Mouse (Mus musculus) CH12.LX (cell line): ENCODE results near the gene Il7r. TPM values are rescaled to one million over a fixed set of nuclear protein-coding genes. Genes with fewer than 3 reads are reported as not detected.

Experiments
- DNase-seq: peaks from one replicate; pipeline ENCODE4 v3.0.0-alpha.2; 2013; ENCODE audit errors: extremely low read depth
- H3K27ac ChIP-seq: 2 replicates; pipeline ENCODE4 v1.5.1; 2012; ENCODE audit warnings: low read depth, mild to moderate bottlenecking, control low read depth, moderate library complexity; ENCODE audit not compliant: insufficient read depth
- H3K27me3 ChIP-seq: replicated peaks from 2 replicates; pipeline ENCODE3; 2012; ENCODE audit warnings: inconsistent platforms
- H3K36me3 ChIP-seq, 2 experiments: replicated peaks in 1 of 2; 2 replicates each; pipeline versions ENCODE3 to v1.6.1; 2012; ENCODE audit warnings: inconsistent platforms in 1 of 2, low read length in 1 of 2, mild to moderate bottlenecking in 1 of 2, mixed read lengths in 1 of 2, moderate library complexity in 1 of 2; ENCODE audit not compliant: control insufficient read depth in 1 of 2, insufficient read depth in 1 of 2
- H3K4me1 ChIP-seq, 2 experiments: 2 replicates each; pipeline ENCODE4 v1.6.1; 2012; ENCODE audit warnings: inconsistent platforms in 1 of 2, moderate library complexity in 1 of 2; ENCODE audit not compliant: insufficient read depth in 2 of 2, control insufficient read depth in 1 of 2
- H3K4me2 ChIP-seq: 2 replicates; pipeline ENCODE4 v1.6.1; 2012; ENCODE audit warnings: low read depth, mild to moderate bottlenecking, control low read depth; ENCODE audit not compliant: poor library complexity, insufficient read depth, severe bottlenecking
- H3K4me3 ChIP-seq, 3 experiments: fragments of 150-350 bp in 1 of 3; sonication (generic) in 1 of 3; replicated peaks in 1 of 3; 2 replicates each; pipeline versions ENCODE3 to v1.5.1; 2011 to 2012; ENCODE audit warnings: low read depth in 2 of 3, low read length in 2 of 3, mild to moderate bottlenecking in 2 of 3, moderate library complexity in 2 of 3, control low read depth in 1 of 3, improper control_type of control experiment in 1 of 3, inconsistent platforms in 1 of 3, mixed read lengths in 1 of 3; ENCODE audit not compliant: poor library complexity in 1 of 3
- H3K79me2 ChIP-seq: replicated peaks from 2 replicates; pipeline ENCODE4 v1.6.1; 2012; ENCODE audit warnings: mild to moderate bottlenecking, moderate library complexity; ENCODE audit not compliant: control insufficient read depth, poor library complexity, insufficient read depth, severe bottlenecking; ENCODE audit errors: extremely low read depth
- H3K9ac ChIP-seq: 2 replicates; pipeline ENCODE4 v1.6.1; 2012; ENCODE audit warnings: low read depth, mild to moderate bottlenecking, control low read depth, moderate library complexity; ENCODE audit not compliant: insufficient read depth
- H3K9me3 ChIP-seq: replicated peaks from 2 replicates; pipeline ENCODE3; 2012; ENCODE audit warnings: low read length, inconsistent platforms, mixed read lengths
- CHD1 ChIP-seq: IDR thresholded peaks from 2 replicates; pipeline ENCODE4 v1.6.1; 2012; ENCODE audit warnings: low read depth, low read length, improper control_type of control experiment, inconsistent platforms
- CHD2 ChIP-seq: IDR thresholded peaks from 2 replicates; pipeline ENCODE4 v1.6.1; 2011; ENCODE audit warnings: low read length, improper control_type of control experiment
- CTCF ChIP-seq, 2 experiments: IDR thresholded peaks in 1 of 2; conservative IDR thresholded peaks in 1 of 2; 2 replicates each; pipeline ENCODE4 v1.5.1; 2011 to 2012; ENCODE audit warnings: low read depth in 2 of 2, low read length in 2 of 2, improper control_type of control experiment in 1 of 2, inconsistent platforms in 1 of 2, mild to moderate bottlenecking in 1 of 2, moderate library complexity in 1 of 2
- ELF1 ChIP-seq: IDR thresholded peaks from 2 replicates; pipeline ENCODE4 v1.6.1; 2014; ENCODE audit warnings: low read depth, mild to moderate bottlenecking, inconsistent platforms, low read length, improper control_type of control experiment
- ETS1 ChIP-seq: conservative IDR thresholded peaks from 2 replicates; pipeline ENCODE4 v1.6.1; 2012; ENCODE audit warnings: low read depth, mild to moderate bottlenecking, inconsistent platforms, low read length, improper control_type of control experiment, moderate library complexity
- GABPA ChIP-seq: IDR thresholded peaks from 2 replicates; pipeline ENCODE4 v1.6.1; 2012; ENCODE audit warnings: low read depth, low read length, improper control_type of control experiment, inconsistent platforms; ENCODE audit not compliant: insufficient replicate concordance
- HCFC1 ChIP-seq: IDR thresholded peaks from 2 replicates; pipeline ENCODE4 v1.6.1; 2012; ENCODE audit warnings: low read depth, mild to moderate bottlenecking, inconsistent platforms, low read length, improper control_type of control experiment
- IRF4 ChIP-seq: IDR thresholded peaks from 2 replicates; pipeline ENCODE4 v1.6.1; 2014; ENCODE audit warnings: low read depth, mild to moderate bottlenecking, inconsistent platforms, low read length, improper control_type of control experiment
- JUND ChIP-seq: conservative IDR thresholded peaks from 2 replicates; pipeline ENCODE4 v1.6.1; 2011; ENCODE audit warnings: low read depth, low read length, improper control_type of control experiment
- MAFK ChIP-seq: IDR thresholded peaks from 2 replicates; pipeline ENCODE4 v1.6.1; 2011; ENCODE audit warnings: low read length, improper control_type of control experiment; ENCODE audit not compliant: insufficient replicate concordance
- MAX ChIP-seq: IDR thresholded peaks from 2 replicates; pipeline ENCODE4 v1.6.1; 2011; ENCODE audit warnings: low read length, improper control_type of control experiment
- MXI1 ChIP-seq: IDR thresholded peaks from 2 replicates; pipeline ENCODE4 v1.6.1; 2011; ENCODE audit warnings: mild to moderate bottlenecking, low read depth, low read length, improper control_type of control experiment
- MYC ChIP-seq: IDR thresholded peaks from 2 replicates; pipeline ENCODE4 v1.6.1; 2011; ENCODE audit warnings: low read depth, mild to moderate bottlenecking, improper control_type of control experiment, low read length
- NELFE ChIP-seq: IDR thresholded peaks from 2 replicates; pipeline ENCODE4 v1.6.1; 2011; ENCODE audit warnings: low read depth, low read length, improper control_type of control experiment
- PAX5 ChIP-seq: IDR thresholded peaks from 2 replicates; pipeline ENCODE4 v1.6.1; 2012; ENCODE audit warnings: low read length, inconsistent platforms, mixed read lengths
- SIN3A ChIP-seq: IDR thresholded peaks from 2 replicates; pipeline ENCODE4 v1.6.1; 2012; ENCODE audit warnings: low read length, improper control_type of control experiment, inconsistent platforms
- TCF12 ChIP-seq: IDR thresholded peaks from 2 replicates; pipeline ENCODE4 v1.6.1; 2014; ENCODE audit warnings: low read depth, mild to moderate bottlenecking, inconsistent platforms, low read length, improper control_type of control experiment
- UBTF ChIP-seq: IDR thresholded peaks from 2 replicates; pipeline ENCODE4 v1.6.1; 2012; ENCODE audit warnings: low read depth, mild to moderate bottlenecking, inconsistent platforms, low read length, improper control_type of control experiment, moderate library complexity
- USF2 ChIP-seq: conservative IDR thresholded peaks from 2 replicates; pipeline ENCODE4 v1.6.1; 2011; ENCODE audit warnings: low read depth, low read length, improper control_type of control experiment
- ZC3H11A ChIP-seq: IDR thresholded peaks from 2 replicates; pipeline ENCODE4 v1.6.1; 2012; ENCODE audit warnings: low read depth, mild to moderate bottlenecking, inconsistent platforms, low read length, improper control_type of control experiment
- ZKSCAN1 ChIP-seq: IDR thresholded peaks from 2 replicates; pipeline ENCODE4 v1.6.1; 2012; ENCODE audit warnings: low read depth, inconsistent platforms, low read length, improper control_type of control experiment, borderline replicate concordance
- ZMIZ1 ChIP-seq: IDR thresholded peaks from 2 replicates; pipeline ENCODE4 v1.6.1; 2012; ENCODE audit warnings: low read depth, mild to moderate bottlenecking, inconsistent platforms, low read length, improper control_type of control experiment
- ZNF384 ChIP-seq: IDR thresholded peaks from 2 replicates; pipeline ENCODE4 v1.6.1; 2012; ENCODE audit warnings: low read depth, low read length, improper control_type of control experiment, inconsistent platforms
- dilution Hi-C: fragments of 300-500 bp; cut with MboI; formaldehyde crosslinking; loops from 2 replicates; pipeline ENCODE4 v1.14.3; 2020; ENCODE audit warnings: low sequenced_read_pairs; ENCODE audit not compliant: extremely low pct_unique_long_range_greater_than_20kb, extremely low pct_ligation_motif_present
- in situ Hi-C: fragments of 300-500 bp; cut with MboI; formaldehyde crosslinking; loops from 3 replicates; pipeline ENCODE4 v1.14.3; 2019; ENCODE audit warnings: low sequenced_read_pairs, low pct_ligation_motif_present, low pct_unique_long_range_greater_than_20kb, mixed read lengths
- polyA plus RNA-seq: library from polyadenylated mRNA; unstranded; fragments of >175 nt; gene quantifications from 2 replicates; pipeline ENCODE4 v1.2.1, GENCODE M21; 2012; ENCODE audit warnings: low read depth; ENCODE audit not compliant: insufficient read length
- total RNA-seq, 2 experiments: library from RNA; depleted of rRNA; stranded (reverse); fragments of 300-350 nt in 1 of 2; fragments of >200 nt in 1 of 2; gene quantifications; 2 replicates each; pipeline ENCODE4 v1.2.3; 2012 to 2014

Gene Il7r
- total and polyA plus RNA-seq, 3 experiments: 0.13 to 0.25 (median 0.13) TPM

DNA sequence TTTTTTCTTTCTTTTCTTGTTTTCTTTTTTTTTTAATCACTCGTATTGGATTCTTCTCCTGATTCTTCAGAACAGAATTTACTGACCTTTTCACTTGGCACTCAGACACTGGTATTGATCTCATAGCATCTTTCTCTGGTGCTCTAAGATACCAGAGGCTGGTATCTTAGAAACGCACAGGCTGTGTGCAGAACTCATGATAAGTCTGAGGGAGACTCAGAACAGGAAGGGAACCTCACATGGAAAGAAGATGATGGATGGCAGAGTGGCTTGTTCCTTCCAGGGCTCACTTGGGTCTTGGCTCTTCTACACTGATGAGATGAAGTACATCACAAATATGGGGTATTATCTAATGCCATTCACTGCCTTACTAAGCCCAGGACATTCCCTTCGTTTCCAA lies 57.4 kb downstream of the Il7r start:
- no peaks in the 10 kb centered on the region for H3K79me2 ChIP-seq
- no peak overlapping the region for H3K9ac ChIP-seq
- peaks cover 0 to 5% of the 10 kb centered on the region in 2 experiments; a peak in 2 of 4 replicates for H3K4me1 ChIP-seq
- dilution Hi-C loops (no loop called here), in situ Hi-C loops (loop anchor here (25.0 kb wide), 1 partner anchor 90 kb away; no protein-coding TSS in a partner anchor)
- H3K4me2 ChIP-seq: no peak overlapping the region
- no peak overlapping the region for H3K4me3 ChIP-seq
- DNase-seq: no peak
- TF ChIP-seq MAX: no peak
- TF ChIP-seq ZMIZ1: no peak
- H3K27me3 ChIP-seq: no peaks in the 10 kb centered on the region
- no peak overlapping the region for H3K27ac ChIP-seq
- no peaks in the 10 kb centered on the region for H3K36me3 ChIP-seq
- H3K9me3 ChIP-seq: no peaks in the 10 kb centered on the region

GRCm38 (mm10) chr15:9472167-9472566 lies 57.8 kb downstream of the Il7r start:
- DNase-seq: no peak
- Histone ChIP-seq H3K79me2 (no peaks in the 10 kb centered on the region), H3K4me2 (no peak overlapping the region), H3K9me3 (no peaks in the 10 kb centered on the region), H3K27me3 (no peaks in the 10 kb centered on the region), H3K27ac (no peak overlapping the region), H3K4me3 (no peak overlapping the region), H3K4me1 (peaks cover 0 to 5% of the 10 kb centered on the region in 2 experiments; a peak in 2 of 4 replicates), H3K9ac (no peak overlapping the region), H3K36me3 (no peaks in the 10 kb centered on the region)
- dilution Hi-C loops (no loop called here), in situ Hi-C loops (loop anchor here (25.0 kb wide), 1 partner anchor 90 kb away; no protein-coding TSS in a partner anchor)
- TF ChIP-seq ETS1: no peak
- no peak for TF ChIP-seq IRF4
- no peak for TF ChIP-seq CHD1
- no peak for TF ChIP-seq MXI1
- TF ChIP-seq NELFE: no peak
- no peak for TF ChIP-seq ZKSCAN1
- TF ChIP-seq CTCF (conservative IDR thresholded peaks at IDR 0.05 in 1 of 2, IDR thresholded peaks at IDR 0.05 in 1 of 2; ENCODE audit: low read depth in 2 of 2, low read length in 2 of 2): no peak
- no peak for TF ChIP-seq MAFK
- TF ChIP-seq HCFC1: no peak
- no peak for TF ChIP-seq ELF1
- no peak for TF ChIP-seq JUND
- TF ChIP-seq MYC: no peak

DNA sequence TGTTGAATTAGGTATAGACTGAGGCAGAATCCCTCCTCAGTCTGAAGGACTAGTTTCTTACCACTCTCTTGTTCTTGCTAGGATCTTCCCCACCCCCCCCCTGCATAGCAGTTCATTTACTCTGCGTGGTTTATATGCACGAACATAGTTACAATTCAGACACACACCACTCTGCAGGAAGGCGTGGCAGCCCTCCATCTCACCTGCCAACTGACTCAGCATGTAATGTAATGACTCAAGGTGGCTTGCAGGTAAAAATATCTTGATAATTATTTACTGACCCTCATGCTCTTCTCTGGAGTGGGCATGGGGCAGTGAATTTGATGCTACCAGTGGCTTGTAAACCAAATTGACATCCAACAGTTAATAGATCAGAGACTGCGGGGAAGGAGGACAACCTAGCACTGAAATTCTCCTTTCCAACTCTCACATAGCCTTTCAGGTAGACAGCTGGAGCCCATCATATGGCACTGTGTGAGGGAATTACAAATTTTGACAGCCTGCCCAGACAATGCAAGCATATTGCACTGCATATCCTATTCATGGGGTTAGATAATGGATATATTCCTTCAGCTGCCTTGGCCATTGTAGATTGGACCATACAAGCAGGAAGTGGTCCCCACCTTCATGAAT lies 58.8 kb downstream of the Il7r start:
- no peak overlapping the region for H3K4me3 ChIP-seq
- no peaks in the 10 kb centered on the region for H3K9me3 ChIP-seq
- H3K4me1 ChIP-seq: peaks cover 0 to 5% of the 10 kb centered on the region in 2 experiments; a peak in 2 of 4 replicates
- H3K27me3 ChIP-seq: no peaks in the 10 kb centered on the region
- H3K79me2 ChIP-seq: no peaks in the 10 kb centered on the region
- no peak overlapping the region for H3K27ac ChIP-seq
- DNase-seq: no peak
- no peak overlapping the region for H3K9ac ChIP-seq
- dilution Hi-C loops: no loop called here
- H3K36me3 ChIP-seq: no peaks in the 10 kb centered on the region
- in situ Hi-C loops: loop anchor here (25.0 kb wide), 1 partner anchor 91 kb away; no protein-coding TSS in a partner anchor
- TF ChIP-seq MAX (no peak), TCF12 (no peak), MYC (no peak), ZC3H11A (no peak), CTCF (conservative IDR thresholded peaks at IDR 0.05 in 1 of 2, IDR thresholded peaks at IDR 0.05 in 1 of 2; ENCODE audit: low read depth in 2 of 2, low read length in 2 of 2) (no peak), UBTF (no peak), ZNF384 (no peak), SIN3A (no peak), CHD2 (no peak), GABPA (no peak), USF2 (no peak), PAX5 (no peak)
- no peak overlapping the region for H3K4me2 ChIP-seq
